Mouse (Mus musculus) left cerebral cortex, postnatal 4 days (tissue): Measurements from ENCODE around the gene Tpcn1. TPM values are rescaled to one million over a fixed set of nuclear protein-coding genes. Genes with fewer than 3 reads are reported as not detected.

ENCODE experiments used
- DNase-seq: peaks from one replicate; pipeline ENCODE4 v3.0.0-alpha.2; 2022
- intact Hi-C: fragments of 180-260 bp; cut with DNase I; formaldehyde crosslinking; loops from one replicate; pipeline ENCODE4 v1.15.1; 2025
- total RNA-seq, 2 experiments: library from RNA; stranded (reverse); gene quantifications; 2 replicates each; pipeline ENCODE4 v1.2.3; 2021

Tpcn1 gene
- 10 to 100 TPM; 42.0 to 44.1 TPM for total RNA-seq

DNA sequence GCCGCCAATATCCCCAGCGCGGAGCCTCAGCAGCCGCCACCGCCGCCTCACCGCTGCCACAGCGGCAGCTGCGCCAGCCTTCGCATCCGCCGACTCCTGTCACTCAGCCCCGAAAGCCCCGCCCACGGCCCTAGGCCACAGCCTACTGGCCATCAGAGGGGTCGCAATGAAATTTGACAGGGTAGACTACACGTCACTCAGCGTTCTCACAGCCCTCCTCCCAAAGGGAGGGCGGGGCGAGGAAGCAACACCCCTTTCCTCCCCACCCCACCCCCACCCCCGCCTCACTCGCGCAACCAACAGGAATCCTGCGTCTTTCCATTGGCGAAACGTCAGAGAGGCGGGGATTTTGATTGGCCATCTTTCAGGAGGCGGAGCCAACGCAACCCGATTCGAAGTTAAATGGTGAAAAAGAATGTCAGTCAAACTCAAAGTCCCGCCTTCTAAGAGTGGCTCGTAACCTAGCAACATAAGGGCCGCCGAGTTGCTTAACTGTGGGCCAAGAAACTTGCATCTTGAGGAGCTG is at the start of gene Tpcn1, which contains the start of gene Iqcd:
TSS of gene Tpcn1 (minus strand) at position 105 of the 526 bp plus-strand sequence.
TSS of gene Iqcd (plus strand) at position 448 of the 526 bp plus-strand sequence.
- peak; percentile 100 for DNase-seq
- intact Hi-C loops = no loop called here

- DNase-seq = no peak
- intact Hi-C loops = no loop called here
Measured at GRCm38 (mm10) chr5:120635633-120636032, 47.2 kb upstream of the Tpcn1 start.

GRCm38 (mm10) chr5:120634860-120635259 is 46.4 kb upstream of the Tpcn1 start:
- DNase-seq = no peak
- intact Hi-C loops = no loop called here

DNA sequence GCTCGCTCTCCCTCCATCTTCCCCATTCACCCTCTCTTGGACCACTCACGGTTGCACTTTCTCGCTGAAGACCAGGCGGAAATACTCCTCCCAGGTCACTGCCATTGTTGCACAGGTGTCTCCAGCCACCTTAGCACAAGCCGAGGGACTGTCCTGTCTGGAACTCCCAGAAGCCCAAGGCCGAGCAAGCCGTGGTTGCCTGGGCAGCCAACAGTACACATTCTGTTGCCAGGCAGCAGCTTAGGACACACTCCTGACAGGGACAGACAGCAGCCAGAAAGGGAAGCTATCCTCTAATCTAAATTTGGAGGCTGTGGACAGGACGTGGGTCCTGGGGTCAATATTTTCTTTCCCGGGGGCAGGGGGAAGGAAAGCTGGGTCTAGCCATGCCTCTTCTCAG is 45.7 kb upstream of the Tpcn1 start, which contains the start of gene Cfap73:
TSS of gene Cfap73 (minus strand) at position 105 of the 400 bp plus-strand sequence.
- intact Hi-C loops = no loop called here
- no peak for DNase-seq

DNA sequence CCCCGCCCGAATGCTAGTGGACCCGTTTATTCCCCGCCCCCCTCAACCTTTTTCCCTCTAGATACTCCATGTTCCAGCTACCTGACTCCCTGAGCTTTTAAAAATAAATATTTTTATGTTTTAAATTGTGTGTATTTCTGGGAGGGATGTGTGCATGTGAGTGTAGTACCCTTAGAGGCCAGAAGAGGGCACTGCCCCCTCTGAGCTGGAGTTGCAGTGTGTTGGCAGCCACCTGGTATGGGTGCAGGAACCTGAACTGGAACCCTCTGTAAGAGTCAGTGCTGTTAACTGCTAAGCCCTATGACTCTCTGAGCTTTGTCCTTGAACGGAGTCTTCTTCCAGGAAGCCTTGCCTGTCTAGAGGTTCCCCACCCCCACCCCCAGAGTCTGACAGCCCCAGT is 43.4 kb upstream of the Tpcn1 start:
- DNase-seq = no peak

DNA sequence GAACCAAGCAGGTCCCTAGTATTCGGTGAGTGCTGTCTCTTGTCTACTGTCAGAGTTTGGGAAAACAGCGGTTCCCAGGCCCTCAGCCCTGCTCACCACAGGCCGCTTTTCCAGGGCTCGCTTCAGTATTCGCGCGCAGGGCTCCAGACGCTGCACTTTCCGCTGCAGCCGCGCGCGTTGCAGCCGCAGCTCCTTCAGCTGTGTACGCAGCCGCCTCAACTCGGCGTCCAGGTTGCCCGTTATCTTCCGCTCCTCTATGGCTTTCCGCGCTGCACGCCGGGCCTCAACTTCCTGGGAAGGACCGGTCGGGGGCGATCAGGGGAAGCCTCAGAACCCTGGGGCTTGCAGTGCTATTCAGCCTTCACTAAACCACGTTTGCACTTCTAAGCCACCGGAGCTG is 42.7 kb upstream of the Tpcn1 start:
- intact Hi-C loops = no loop called here
- no peak for DNase-seq

More for the DNA sequence above, 43.4 kb upstream of the Tpcn1 start:
- intact Hi-C loops = no loop called here

- DNase-seq = no peak
- intact Hi-C loops = loop anchor here (10.0 kb wide), 1 partner anchor 116 kb away; the partner anchor contains the start of gene Oas2
Measured at GRCm38 (mm10) chr5:120628624-120629023, 40.2 kb upstream of the Tpcn1 start.

DNA sequence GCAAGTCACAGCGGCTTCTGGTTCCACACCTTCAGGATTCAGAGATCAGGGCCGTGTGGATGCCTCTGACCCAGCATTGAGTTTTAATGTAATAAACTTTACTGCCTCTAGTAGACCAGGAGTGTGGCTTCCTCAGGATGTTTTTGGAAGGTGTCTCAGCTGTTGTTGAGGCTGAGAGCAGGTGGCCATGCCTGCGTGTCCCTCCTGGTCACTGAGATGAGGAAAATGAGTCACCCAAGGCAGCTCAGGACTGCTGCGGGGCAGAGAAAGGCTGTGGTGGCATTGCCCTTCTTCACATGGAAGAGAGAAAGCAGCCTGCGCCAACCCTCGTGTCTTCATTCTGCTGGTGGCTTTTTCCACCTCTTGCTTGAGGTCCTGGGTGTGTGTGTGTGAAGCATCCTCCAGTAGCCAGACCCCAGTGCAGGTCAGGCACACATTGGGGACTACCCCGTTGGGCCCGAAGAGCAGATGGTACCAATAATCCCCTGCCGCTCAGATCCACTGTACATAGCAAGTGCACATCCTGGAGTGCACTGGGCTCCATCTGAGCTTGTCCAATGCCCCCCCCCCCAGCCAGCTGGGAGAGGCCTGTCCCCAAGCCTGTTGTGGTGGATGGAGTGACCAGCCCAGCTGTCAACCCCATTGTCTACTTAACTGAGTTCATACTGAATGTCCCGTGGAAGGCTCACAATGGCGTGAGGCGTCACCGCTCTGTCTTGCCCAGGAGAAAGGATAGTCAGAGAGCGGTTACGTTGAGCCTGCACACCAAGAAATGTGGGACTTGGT is 39.2 kb upstream of the Tpcn1 start:
- DNase-seq = no peak
- intact Hi-C loops = loop anchor here (10.0 kb wide), 1 partner anchor 117 kb away; the partner anchor contains the start of gene Oas2

DNA sequence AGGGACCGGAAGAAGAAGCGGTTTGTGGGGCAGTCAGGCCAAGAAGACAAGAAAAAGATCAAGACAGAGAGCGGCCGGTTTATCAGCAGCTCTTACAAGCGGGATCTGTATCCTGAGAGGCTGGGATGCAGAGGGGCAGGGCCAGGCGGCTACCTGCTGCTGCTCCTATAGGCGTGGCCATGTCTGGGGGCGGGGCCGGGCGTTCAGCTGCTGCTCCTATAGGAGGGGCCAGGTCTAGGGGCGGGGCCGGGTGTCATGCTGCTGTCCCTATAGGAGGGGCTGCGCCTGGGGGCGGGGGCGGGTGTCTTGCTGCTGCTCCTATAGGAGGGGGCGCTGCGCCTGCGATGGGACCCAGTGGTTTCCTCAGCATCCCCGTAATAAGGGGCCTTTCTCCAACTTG is 37.9 kb upstream of the Tpcn1 start:
- DNase-seq = no peak
- intact Hi-C loops = loop anchor here (10.0 kb wide), 1 partner anchor 118 kb away; the partner anchor contains the start of gene Oas2

DNA sequence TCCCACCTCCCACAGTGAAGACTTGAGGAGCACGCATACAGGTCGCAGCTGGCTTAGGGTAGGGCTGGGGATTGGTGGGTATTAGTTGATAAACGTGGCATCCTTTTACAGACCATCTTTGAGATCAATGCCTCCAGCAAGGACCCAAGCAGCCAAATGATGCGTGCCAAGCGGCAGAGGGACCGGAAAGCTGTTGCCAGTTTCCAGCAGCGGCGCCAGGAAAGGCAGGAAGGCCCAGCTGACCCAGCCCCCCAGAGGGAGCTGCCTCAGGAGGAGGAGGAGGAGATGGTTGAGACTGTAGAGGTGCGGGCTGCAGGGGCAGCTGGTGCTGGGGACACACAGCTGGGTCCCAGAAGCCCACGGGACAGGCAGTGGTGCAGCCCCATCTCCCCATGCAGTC is 36.0 kb upstream of the Tpcn1 start:
- DNase-seq = peak; percentile 66
- intact Hi-C loops = loop anchor here (5.0 to 10.0 kb wide), 2 partner anchors 53 to 120 kb away; partner anchors contain the start of gene Oas2

DNA sequence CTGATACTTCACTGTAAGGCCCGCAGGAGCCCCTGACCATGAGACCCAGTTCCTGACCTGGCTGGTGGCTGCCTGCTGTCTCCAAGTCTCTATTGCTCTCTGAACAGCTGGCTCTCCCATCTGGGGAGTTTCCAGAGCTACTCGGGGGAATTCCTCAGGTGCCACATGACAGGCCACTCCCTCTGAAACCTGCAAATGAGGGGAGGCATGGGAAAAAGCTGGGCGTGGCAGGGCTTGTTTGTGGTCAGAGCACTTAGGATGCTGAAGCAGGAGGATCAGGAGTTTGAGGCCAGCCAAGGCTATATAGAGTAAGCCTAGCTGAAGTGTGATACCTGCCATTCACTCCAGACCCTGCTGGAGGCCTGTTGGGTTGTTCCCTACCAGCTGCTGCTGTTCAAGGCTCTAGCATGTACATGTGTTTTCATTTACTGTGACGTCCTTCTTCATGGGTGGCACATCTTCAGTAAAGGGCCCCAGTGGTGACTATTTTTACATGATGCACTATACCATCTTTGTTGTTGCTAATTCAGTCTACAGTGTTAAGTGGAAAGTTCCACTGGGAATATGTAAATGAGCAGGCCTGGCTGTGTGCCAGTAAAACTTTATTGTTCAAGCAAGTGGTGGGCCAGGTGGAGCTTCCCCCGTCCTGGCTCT is 33.9 kb upstream of the Tpcn1 start:
- DNase-seq = no peak
- intact Hi-C loops = loop anchor here (5.0 to 10.0 kb wide), 2 partner anchors 55 to 122 kb away; partner anchors contain the start of gene Oas2

- no peak for DNase-seq
- intact Hi-C loops = loop anchor here (5.0 to 10.0 kb wide), 2 partner anchors 55 to 123 kb away; partner anchors contain the start of gene Oas2
Measured at GRCm38 (mm10) chr5:120621846-120622197, 33.3 kb upstream of the Tpcn1 start.

DNA sequence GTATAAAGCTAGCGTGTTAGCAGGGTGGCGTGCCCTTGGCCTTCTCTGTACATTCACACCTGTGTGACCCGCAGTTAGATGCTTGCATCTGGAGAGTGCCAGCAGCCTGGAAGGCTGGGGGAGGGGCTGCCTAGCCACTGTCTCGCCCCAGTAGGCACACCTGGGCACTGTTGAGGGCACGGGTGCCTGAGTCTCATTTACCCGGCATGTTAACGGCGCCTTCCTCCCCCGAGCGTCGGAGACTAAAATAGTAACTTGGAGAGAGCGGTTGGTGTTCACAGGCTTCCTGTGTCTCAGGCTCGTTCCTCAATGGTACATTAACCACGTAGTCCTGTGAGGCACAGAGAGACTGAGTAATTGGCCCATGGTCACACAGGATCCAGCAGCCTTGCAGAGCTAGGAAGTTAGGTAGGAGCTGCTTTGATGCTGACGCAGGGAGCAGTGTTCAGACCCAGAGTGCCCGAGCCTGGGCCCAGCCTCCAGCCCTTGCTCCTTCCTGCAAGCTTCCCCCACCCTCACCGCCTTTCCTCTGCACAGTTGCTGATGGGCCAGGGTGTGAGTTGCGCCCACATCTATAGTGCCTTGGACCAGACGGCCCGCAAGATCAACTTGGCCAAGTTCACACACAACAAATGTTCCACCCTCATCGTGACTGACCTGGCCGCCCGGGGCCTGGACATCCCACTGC is 32.7 kb upstream of the Tpcn1 start:
- no peak for DNase-seq
- intact Hi-C loops = loop anchor here (5.0 to 10.0 kb wide), 2 partner anchors 56 to 124 kb away; partner anchors contain the start of gene Oas2

DNA sequence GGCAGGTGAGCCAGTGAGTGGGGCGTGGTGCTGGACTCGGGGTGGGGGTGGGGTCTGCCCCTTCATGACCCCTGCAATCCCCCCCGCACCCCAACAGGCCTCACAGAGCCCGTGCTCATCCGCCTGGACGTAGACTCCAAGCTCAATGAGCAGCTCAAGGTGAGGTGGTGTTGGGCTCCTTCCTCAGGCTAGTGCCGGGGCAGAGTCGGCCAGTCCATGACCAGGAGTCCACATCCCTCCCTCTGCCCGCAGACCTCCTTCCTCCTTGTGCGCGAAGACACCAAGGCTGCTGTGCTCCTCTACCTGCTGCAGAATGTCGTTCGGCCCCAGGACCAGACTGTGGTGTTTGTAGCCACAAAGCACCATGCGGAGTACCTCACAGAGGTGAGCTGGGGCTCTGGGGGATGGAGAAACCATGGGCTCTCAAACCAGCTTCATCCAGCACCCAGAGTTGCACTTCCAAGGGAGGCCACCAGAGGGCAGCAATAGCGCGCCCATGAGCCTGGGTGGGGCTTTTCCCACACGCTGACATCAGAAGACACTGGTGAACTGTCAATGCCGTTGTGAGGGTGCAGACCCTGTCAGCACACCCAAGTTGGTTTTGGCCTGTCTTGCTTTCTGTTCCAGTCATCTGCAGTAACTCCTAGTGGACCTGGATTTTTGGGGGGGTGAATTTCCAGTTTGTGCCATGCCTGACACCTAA is 32.1 kb upstream of the Tpcn1 start:
- intact Hi-C loops = loop anchor here (5.0 to 10.0 kb wide), 2 partner anchors 57 to 124 kb away; partner anchors contain the start of gene Oas2
- DNase-seq = peak; percentile 80

DNA sequence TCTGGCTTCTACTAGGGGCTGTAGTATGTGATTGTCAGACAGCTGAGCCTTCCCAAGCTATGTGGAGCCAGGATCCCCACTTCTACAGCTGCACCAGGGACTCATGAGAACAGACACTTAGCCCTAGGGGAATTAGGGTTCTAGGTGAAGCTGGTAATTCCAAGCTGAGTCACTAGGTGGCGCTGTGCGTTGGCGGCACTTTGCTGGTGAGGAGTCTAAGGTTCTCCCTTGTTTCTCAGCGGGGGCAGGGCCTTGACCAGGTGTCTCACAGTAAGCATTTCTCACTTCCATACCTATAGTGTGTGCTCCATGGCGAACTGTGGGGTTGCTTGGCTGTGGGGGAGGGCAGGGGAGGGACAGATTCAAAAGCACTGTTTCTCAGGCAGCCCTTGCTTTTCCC is 30.7 kb upstream of the Tpcn1 start:
- intact Hi-C loops = no loop called here
- DNase-seq = peak; percentile 66

GRCm38 (mm10) chr5:120618778-120619177 is 30.3 kb upstream of the Tpcn1 start:
- DNase-seq = no peak
- intact Hi-C loops = no loop called here

- DNase-seq = no peak
- intact Hi-C loops = no loop called here
Measured at GRCm38 (mm10) chr5:120615903-120616302, 27.4 kb upstream of the Tpcn1 start.

GRCm38 (mm10) chr5:120612822-120613604 is 24.5 kb upstream of the Tpcn1 start:
- intact Hi-C loops = no loop called here
- peak; percentile 100 for DNase-seq

GRCm38 (mm10) chr5:120612442-120612821 is 24.0 kb upstream of the Tpcn1 start, which contains the start of the genes Rita1 and Ddx54:
Rita1 (minus strand) TSS chr5:120612589.
Ddx54 (plus strand) TSS chr5:120612739.
- DNase-seq = peak; percentile 98
- intact Hi-C loops = no loop called here
